Mouse (Mus musculus): ENCODE data around the gene Ankrd65. TPM values are rescaled to one million over a fixed set of nuclear protein-coding genes. Genes with fewer than 3 reads are reported as not detected.

The Ankrd65 gene
- polyA plus RNA-seq, 1 experiment from 2014 or later = not detected

DNA sequence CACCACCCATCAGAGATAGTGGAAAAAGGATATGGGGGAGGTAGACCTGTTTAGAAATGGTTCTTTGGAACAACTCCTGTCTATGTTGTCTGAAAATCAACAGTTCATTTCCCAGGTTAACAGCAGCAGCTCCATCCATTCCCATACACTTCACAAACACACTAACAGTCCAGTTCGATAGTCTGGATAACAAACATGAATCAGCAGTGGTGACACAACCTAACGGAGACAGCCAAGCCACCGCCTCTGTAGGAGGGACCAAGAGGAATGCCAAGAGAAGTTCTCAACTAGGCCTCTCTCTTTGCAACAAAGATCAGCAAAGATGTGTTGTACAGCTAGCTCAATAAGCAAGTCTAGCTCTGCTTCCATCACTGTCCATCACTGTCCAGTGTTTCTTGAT lies 27.9 kb upstream of the Ankrd65 start:
- H3K4me3 ChIP-seq = peak overlapping the region; percentile 81; the same call in 1 of the 2 replicates
- H3K27me3 ChIP-seq (ENCODE audit: poor library complexity, severe bottlenecking) = no peaks in the 10 kb centered on the region
- peaks cover 35% of the 10 kb centered on the region for H3K4me1 ChIP-seq
- no peak overlapping the region for H3K27ac ChIP-seq
- no peaks in the 10 kb centered on the region for H3K9me3 ChIP-seq
- peaks cover 14% of the 10 kb centered on the region for H3K36me3 ChIP-seq (replicated peaks)
- 91% methylated on average over 3 of the region's 3 CpGs for WGBS
- no peak for DNase-seq (ENCODE audit: extremely low spot score, low spot score)

DNA sequence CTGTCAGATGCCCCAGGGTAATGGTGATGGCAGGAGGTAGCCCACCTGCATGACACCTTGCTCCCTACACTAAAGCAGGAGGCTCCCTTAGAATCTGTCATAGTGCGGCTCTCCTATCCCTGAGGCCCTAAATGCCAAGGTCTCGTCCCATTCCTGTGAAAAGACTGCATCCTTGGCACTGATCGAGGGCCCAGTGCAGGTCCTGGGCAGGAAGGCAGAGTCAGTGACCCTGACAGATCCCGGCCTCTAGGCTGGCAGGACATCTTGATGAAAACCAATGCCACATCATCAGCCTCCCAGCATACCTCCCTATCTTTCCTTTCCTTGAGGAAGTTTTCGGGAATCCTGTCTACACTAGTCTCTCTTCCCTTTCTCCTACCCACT lies 20.8 kb upstream of the Ankrd65 start:
- H3K36me3 ChIP-seq (replicated peaks) = no peaks in the 10 kb centered on the region
- H3K4me3 ChIP-seq = peak overlapping the region; percentile 67
- WGBS = 68% methylated on average over 5 of the region's 5 CpGs
- H3K4me1 ChIP-seq = peaks cover 33% of the 10 kb centered on the region
- H3K9me3 ChIP-seq = no peaks in the 10 kb centered on the region
- peak overlapping the region; percentile 96 for H3K27ac ChIP-seq
- no peak for DNase-seq (ENCODE audit: extremely low spot score, low spot score)
- peaks cover 41% of the 10 kb centered on the region for H3K27me3 ChIP-seq (ENCODE audit: poor library complexity, severe bottlenecking)

DNA sequence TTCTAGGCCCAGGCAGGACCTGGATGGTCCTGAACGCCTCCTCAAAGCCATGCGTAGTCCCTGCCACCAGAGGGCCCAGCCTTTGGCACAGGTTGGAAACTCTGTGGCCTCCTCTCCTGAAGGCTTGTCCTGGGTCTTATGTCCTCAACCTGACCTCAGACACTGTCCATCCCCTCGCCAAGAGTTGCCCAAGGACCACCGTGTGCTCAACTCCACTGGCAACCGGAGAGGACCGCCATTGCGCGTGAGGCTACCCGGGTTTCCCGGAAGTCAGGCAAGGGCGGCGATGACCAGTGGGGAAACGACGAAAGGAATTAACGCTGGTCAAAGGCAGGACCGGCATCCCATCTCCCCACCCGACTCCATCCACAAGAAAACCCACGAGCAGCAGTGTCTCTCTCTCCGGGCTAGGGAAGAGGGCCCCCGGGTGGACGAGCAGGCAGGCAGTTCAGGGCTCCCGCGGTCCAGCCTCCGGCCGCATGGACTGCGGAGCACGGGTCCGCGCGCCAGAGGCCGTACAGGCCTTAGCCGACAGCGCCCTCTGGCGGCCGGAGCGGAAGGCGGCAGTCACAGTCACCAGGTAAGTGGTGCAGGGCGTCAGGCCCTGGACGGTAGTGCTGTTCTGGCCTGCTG lies 20.2 kb upstream of the Ankrd65 start:
- under 1% methylated on average over 39 of the region's 39 CpGs for WGBS
- H3K9me3 ChIP-seq = no peaks in the 10 kb centered on the region

DNA sequence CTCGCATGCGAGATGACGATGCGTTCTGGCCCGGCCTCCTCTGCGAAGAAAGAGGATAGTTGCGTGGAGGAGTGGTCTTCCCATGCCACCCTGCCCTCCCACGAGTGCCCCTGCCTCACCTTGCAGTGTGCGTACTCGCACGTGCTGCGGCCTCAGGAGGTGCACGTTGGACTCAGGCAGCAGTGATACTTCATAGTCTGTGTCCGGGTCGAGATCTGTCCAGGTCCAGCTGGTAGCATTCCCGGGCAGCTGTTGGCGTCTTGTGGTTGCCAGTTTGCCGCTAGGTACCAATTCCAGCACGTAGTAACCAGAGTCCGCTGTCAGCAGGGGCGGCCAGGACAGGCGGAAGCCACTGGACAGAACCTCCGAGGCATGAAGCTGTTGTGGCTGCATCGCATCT lies 19.6 kb upstream of the Ankrd65 start:
- Histone ChIP-seq H3K4me3 (peak overlapping the region; percentile 67), H3K27ac (peak overlapping the region; percentile 96), H3K4me1 (peaks cover 43% of the 10 kb centered on the region), H3K36me3 (replicated peaks) (no peaks in the 10 kb centered on the region), H3K9me3 (no peaks in the 10 kb centered on the region), H3K27me3 (ENCODE audit: poor library complexity, severe bottlenecking) (peaks cover 52% of the 10 kb centered on the region)
- no peak for DNase-seq (ENCODE audit: extremely low spot score, low spot score)
- 46% methylated on average over 24 of the region's 24 CpGs for WGBS

More for the DNA sequence above, 20.2 kb upstream of the Ankrd65 start:
- peak overlapping the region; percentile 67 for H3K4me3 ChIP-seq
- H3K36me3 ChIP-seq (replicated peaks) = no peaks in the 10 kb centered on the region
- DNase-seq (ENCODE audit: extremely low spot score, low spot score) = peak; percentile 90
- H3K27me3 ChIP-seq (ENCODE audit: poor library complexity, severe bottlenecking) = peaks cover 46% of the 10 kb centered on the region
- H3K4me1 ChIP-seq = peaks cover 38% of the 10 kb centered on the region
- H3K27ac ChIP-seq = peak overlapping the region; percentile 96

DNA sequence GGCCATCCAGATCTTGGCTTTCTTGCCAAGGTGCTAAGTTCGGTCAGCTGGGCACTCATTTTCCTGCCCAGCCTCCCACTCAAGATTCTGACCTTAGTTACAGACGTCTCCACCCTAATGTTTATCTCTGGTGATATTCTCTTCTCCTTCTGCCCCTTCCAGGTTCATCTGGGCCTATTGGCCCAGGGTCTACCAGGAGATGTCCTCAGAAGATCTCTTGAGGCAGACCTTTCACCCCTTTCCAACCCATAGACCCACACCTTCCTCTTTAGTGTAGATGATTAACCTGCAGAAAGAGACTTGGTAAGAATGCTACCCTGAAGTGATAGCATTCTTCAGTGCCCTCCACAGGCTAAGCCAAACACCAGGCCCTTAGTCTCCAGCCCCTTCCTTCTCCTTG lies 18.5 kb upstream of the Ankrd65 start:
- Histone ChIP-seq H3K27me3 (ENCODE audit: poor library complexity, severe bottlenecking) (peaks cover 57% of the 10 kb centered on the region), H3K9me3 (no peaks in the 10 kb centered on the region), H3K36me3 (replicated peaks) (no peaks in the 10 kb centered on the region), H3K4me1 (peaks cover 49% of the 10 kb centered on the region), H3K4me3 (no peak overlapping the region), H3K27ac (no peak overlapping the region)
- 91% methylated on average over 2 of the region's 2 CpGs for WGBS
- DNase-seq (ENCODE audit: extremely low spot score, low spot score) = no peak

DNA sequence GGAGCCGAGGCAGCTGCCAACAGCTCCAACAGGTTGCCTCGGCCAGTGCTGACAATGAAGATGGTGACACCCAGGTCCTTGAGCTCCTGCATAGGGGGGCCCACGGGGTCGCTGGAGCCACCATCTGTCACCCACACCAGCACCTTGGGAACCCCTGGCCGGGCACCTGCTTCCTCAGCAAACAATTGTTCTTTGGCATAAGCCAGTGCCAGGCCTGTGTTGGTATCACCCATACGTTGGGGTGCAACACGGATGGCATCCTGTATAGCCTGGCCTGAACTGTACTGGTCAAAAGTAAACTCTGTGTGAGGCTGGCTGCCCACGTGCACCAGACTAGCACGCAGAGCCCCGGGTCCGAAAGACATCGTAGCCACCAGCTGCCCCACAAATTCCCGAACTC lies 17.5 kb upstream of the Ankrd65 start:
- H3K4me1 ChIP-seq = peaks cover 59% of the 10 kb centered on the region
- H3K9me3 ChIP-seq = no peaks in the 10 kb centered on the region
- peaks cover 57% of the 10 kb centered on the region for H3K27me3 ChIP-seq (ENCODE audit: poor library complexity, severe bottlenecking)
- no peak for DNase-seq (ENCODE audit: extremely low spot score, low spot score)
- WGBS = 90% methylated on average over 13 of the region's 13 CpGs
- H3K27ac ChIP-seq = no peak overlapping the region
- H3K36me3 ChIP-seq (replicated peaks) = no peaks in the 10 kb centered on the region
- H3K4me3 ChIP-seq = no peak overlapping the region

DNA sequence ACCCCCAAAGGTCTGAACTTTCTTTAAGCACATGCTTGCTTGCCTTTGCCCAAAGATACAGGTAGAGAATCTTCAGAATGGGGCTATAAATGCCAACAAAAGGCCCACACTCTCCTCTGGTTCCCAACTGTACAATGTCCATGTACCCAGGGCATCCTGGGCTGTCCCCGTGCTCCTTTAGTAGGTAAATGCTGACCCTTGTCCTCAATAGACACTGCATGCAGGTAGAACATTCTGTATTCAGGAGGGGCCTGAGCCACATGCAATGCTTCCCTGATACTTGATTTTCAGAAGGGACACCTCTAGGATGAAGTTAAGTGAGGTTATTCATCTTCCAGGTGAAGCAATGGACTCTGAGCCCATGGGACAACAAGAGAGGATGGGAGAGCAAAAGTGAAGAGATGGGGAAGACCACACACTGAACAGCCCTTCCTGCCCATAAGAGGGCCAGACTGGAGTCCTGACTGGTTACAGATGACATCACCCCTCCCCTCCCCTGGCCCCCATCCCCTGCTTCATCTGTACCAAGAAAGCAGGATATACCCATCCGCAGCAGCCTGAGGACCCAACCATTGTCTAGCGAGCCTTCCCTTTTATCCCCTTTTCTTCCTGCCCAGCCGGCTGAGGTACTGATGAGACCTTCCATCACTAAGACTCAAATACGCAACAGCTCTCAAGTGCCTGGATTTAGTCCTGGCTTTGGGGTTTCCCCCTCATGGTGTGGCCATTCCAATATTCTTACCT lies 16.7 kb upstream of the Ankrd65 start:
- no peak for DNase-seq (ENCODE audit: extremely low spot score, low spot score)
- WGBS = 48% methylated on average over 5 of the region's 5 CpGs
- Histone ChIP-seq H3K36me3 (replicated peaks) (no peaks in the 10 kb centered on the region), H3K27ac (no peak overlapping the region), H3K27me3 (ENCODE audit: poor library complexity, severe bottlenecking) (peaks cover 57% of the 10 kb centered on the region), H3K4me3 (peak overlapping the region; percentile 52), H3K9me3 (no peaks in the 10 kb centered on the region), H3K4me1 (peaks cover 60% of the 10 kb centered on the region)

DNA sequence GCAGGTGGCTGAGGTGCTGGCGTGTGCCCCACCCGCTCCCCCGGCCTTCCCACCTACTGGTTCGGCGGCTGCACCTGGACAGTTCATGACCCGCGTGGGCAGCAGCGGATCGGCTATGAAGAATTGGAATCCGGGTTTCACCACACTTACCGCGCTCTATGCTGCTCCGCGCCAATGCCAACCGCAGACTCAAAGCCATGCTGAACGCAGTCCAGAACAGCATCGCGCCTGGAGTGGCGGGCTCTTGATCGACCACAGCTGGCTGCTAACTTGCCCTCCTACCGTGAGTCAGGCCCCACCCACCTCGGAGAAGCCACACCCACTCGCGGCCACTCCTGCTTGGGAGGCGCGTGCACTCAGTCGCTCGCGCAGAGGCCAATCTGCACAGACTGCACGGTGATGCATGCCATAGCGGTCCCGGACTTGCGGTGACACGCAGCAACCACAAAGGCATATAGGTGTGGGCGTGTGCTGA lies 15.9 kb upstream of the Ankrd65 start, which contains the start of gene Vwa1:
Gene Vwa1, minus strand, starts transcription at position 419 of the 475 bp plus-strand sequence.
- DNase-seq (ENCODE audit: extremely low spot score, low spot score) = peak; percentile 82
- Histone ChIP-seq H3K9me3 (no peaks in the 10 kb centered on the region), H3K27ac (peak within 1 kb of the TSS; percentile 72), H3K4me3 (peak within 1 kb of the TSS; percentile 52), H3K36me3 (replicated peaks) (no peaks in the 10 kb centered on the region), H3K4me1 (peaks cover 53% of the 10 kb centered on the region), H3K27me3 (ENCODE audit: poor library complexity, severe bottlenecking) (peaks cover 57% of the 10 kb centered on the region)
- WGBS = 2% methylated on average over 35 of the region's 35 CpGs

DNA sequence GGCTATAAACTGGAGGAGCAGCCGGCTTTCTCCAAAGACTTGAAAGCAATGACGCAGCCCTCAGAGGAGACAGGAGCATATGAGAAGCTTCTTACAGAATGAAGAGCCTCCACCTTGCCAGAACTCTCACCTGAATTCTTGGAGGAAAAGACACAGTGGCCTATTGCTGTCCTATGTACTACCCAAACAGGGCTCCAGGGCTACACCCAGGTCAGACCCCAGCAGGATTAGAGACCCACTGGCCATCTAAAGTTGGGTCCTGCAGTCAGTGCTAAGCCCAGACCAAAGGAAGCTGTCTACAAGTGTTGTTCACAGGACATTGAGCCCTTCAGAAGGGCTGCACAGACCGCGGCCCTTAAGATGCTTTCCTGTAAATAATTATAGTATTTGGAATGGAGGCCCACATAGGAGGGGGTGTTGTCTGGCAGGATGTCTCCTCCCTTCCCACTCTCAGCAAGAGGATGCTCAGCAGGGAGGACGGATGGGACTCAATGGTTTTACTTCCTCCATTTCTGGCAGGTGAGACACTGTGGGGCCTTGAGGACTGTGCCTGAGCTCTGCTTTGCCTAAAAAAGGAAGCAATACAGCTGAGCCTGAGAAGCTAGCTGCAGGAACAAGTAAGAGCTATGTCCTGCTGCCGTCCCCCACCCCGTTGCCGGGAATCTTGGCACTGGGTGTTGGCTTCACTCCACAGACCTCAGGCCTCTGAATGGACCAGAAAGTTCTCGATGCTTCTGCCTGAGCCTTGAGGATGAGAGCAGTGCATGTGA lies 15.1 kb upstream of the Ankrd65 start:
- Histone ChIP-seq H3K36me3 (replicated peaks) (no peaks in the 10 kb centered on the region), H3K27me3 (ENCODE audit: poor library complexity, severe bottlenecking) (peaks cover 61% of the 10 kb centered on the region), H3K4me3 (peak overlapping the region; percentile 52), H3K9me3 (no peaks in the 10 kb centered on the region), H3K4me1 (peaks cover 44% of the 10 kb centered on the region), H3K27ac (peak overlapping the region; percentile 72)
- DNase-seq (ENCODE audit: extremely low spot score, low spot score) = no peak
- 63% methylated on average over 9 of the region's 9 CpGs for WGBS

DNA sequence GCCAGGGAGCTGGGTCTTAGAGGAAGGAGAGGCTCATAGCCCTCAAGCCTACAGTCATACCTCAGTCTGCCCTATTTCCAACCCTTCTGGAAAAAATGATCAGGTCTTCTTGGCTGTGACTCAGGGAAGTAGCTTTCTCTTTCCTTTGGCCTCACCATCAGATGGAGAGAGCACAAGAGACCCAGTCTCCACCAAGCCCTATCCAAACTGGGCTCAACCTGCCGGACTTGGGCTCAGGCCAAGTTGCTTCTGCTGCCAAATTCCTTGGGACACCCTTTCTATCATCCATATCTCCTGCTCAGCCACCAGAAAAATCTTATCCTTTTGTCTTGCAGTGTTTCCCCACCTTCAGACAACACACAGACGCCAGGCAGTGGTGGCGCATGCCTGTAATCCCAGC lies 14.4 kb upstream of the Ankrd65 start:
- 93% methylated on average over 3 of the region's 3 CpGs for WGBS
- 0 out of 2 replicates have a peak overlapping the region, but pooled peaks have one; percentile 72 for H3K27ac ChIP-seq

DNA sequence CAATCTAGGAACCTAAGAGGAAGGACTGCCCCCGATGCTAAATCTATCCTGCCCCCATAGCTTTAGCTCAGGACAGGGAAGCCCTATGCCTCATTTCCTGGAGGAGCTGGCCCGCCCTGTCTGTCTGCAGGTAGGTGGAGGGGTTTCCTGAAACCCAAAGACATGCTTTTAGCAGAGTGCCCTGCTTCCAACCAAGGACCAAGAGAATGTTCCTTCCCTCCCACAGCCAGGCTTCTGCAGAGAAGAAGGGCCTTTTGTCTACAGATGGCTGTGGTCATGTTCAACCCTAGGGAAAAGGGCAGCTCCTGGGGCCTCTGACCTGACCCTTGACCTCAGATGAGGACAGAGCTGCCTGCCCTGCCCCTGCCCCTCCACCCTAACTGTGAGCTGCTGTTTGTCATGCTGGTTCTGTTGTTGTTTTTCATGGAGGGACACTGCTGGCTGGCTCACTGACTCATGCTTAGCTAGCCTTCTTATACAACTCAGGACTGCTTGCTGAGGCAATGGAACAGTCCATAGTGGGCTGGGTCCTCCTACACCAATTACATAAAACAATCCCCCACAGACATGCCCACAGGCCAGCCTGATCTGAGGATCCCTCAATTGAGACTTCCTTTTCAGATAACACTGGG lies 13.4 kb upstream of the Ankrd65 start:
- whole genome bisulfite sequencing = 58% methylated on average over 2 of the region's 2 CpGs
- H3K27ac ChIP-seq = peak overlapping the region; percentile 73
- no peaks in the 10 kb centered on the region for H3K9me3 ChIP-seq
- H3K36me3 ChIP-seq (replicated peaks) = no peaks in the 10 kb centered on the region
- H3K4me1 ChIP-seq = peaks cover 41% of the 10 kb centered on the region
- peaks cover 48% of the 10 kb centered on the region for H3K27me3 ChIP-seq (ENCODE audit: poor library complexity, severe bottlenecking)
- H3K4me3 ChIP-seq = no peak overlapping the region
- no peak for DNase-seq (ENCODE audit: extremely low spot score, low spot score)

More for the DNA sequence above, 14.4 kb upstream of the Ankrd65 start:
- no peaks in the 10 kb centered on the region for H3K36me3 ChIP-seq (replicated peaks)
- no peaks in the 10 kb centered on the region for H3K9me3 ChIP-seq
- peaks cover 40% of the 10 kb centered on the region for H3K4me1 ChIP-seq
- H3K27me3 ChIP-seq (ENCODE audit: poor library complexity, severe bottlenecking) = peaks cover 58% of the 10 kb centered on the region
- H3K4me3 ChIP-seq = no peak overlapping the region
- no peak for DNase-seq (ENCODE audit: extremely low spot score, low spot score)

DNA sequence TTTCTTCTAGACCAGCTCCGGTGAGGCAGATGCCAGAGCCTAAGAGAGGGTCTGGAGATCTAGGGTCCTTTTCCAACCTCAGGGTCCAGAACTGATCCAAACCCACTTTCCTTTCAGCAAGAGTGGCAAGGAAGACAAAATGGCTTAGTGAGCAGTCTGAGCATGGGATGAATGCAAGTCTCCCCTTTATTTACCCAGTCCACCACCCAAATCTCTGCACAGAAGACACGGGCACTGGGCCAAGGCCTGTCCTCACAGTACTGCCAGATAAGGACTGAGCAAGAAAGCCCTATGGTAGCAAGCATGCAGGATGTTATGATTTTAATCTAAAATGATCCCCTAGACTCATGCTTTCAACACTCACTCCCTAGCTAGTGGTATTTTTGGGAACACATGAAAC lies 12.4 kb upstream of the Ankrd65 start:
- H3K9me3 ChIP-seq = no peaks in the 10 kb centered on the region
- H3K4me3 ChIP-seq = no peak overlapping the region
- DNase-seq (ENCODE audit: extremely low spot score, low spot score) = no peak
- 89% methylated on average over 2 of the region's 2 CpGs for WGBS
- peaks cover 38% of the 10 kb centered on the region for H3K27me3 ChIP-seq (ENCODE audit: poor library complexity, severe bottlenecking)
- no peak overlapping the region for H3K27ac ChIP-seq
- no peaks in the 10 kb centered on the region for H3K36me3 ChIP-seq (replicated peaks)
- peaks cover 41% of the 10 kb centered on the region for H3K4me1 ChIP-seq
